Mouse (Mus musculus) v-Abl transformed pro-B cells (cell line): ENCODE measurements around the gene Sgms1.
"Not testable (repeated sequence)": the region's sequence is repeated elsewhere in the genome, so short reads cannot be mapped to it uniquely, and the experiment has no call there.

Experiments used
- in situ Hi-C, 2 experiments: fragments of 400-800 bp; cut with MboI; formaldehyde crosslinking; loops; one replicate each; pipeline ENCODE4 v1.15.1; 2025; ENCODE audit not compliant: unreplicated experiment in 2 of 2

Gene Sgms1

GRCm38 (mm10) chr19:32332779-32333460, 56.6 kb downstream of the Sgms1 start:
- in situ Hi-C loops: loop anchor here (25.0 kb wide), 3 partner anchors 354 to 1646 kb away; no protein-coding TSS in a partner anchor

- in situ Hi-C loops: loop anchor here (25.0 kb wide), 3 partner anchors 357 to 1643 kb away; no protein-coding TSS in a partner anchor
Observed at GRCm38 (mm10) chr19:32330231-32330630, 59.3 kb downstream of the Sgms1 start.

DNA sequence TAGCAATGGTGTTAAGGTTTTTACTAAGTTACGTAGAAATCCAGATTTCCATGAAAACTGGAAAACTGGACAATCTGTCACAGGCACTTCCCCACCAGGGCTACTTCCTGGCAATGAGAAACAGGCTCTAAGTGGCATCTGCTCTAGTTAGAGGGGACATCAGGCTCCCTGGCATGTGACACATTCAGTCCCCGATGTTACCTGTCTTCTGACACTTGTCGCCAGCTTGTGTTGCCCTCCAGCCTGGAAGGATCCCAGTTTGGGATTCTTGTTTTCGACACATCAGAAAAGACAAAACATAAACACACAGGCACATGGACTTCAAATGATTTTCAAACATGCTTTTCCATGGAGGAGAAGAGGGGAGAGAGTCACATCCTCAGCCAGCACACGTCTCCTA, 60.0 kb downstream of the Sgms1 start:
- in situ Hi-C loops: loop anchor here (25.0 kb wide), 3 partner anchors 358 to 1642 kb away; no protein-coding TSS in a partner anchor

GRCm38 (mm10) chr19:32328089-32328828, 61.3 kb downstream of the Sgms1 start:
- in situ Hi-C loops: loop anchor here (25.0 kb wide), 3 partner anchors 359 to 1641 kb away; no protein-coding TSS in a partner anchor

DNA sequence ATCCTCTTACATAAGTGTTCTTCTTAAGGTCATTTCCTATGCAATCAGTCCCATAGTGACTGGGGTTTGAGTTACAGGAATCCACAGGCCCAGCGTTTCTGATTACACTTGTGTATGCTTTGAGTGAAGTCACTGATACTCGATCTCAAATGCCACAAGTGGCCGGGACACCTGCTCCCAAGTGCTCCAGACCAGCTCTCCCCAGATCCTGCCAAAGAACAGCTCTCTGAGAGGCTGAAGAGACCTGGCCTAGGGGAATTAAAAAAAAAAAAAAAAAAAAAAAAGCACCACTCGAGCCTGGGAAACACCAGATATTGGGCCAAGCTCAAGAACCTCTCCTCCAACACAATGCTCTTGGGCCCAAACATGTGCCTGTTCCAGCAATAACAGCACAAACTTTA, 62.9 kb downstream of the Sgms1 start:
- in situ Hi-C loops: loop anchor here (25.0 kb wide), 3 partner anchors 361 to 1639 kb away; no protein-coding TSS in a partner anchor

DNA sequence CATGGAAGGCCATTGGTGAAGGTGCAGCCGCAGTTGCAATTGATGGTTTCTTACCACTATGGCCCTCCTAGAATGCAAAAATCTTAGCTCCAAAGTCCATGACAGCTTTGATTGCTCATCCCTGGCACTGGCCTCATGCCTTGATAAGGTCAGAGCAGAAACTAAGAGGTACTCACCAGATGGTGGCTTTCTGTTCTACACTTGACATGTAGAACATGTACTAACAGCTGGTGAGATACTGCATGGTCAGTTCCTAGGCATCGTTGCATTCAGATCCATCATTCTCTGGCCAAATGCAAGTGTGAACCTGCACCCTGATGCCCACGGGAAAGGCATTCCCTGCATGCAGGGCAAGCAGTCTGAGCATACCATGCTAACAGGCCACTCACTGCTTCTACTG, 63.4 kb downstream of the Sgms1 start:
- in situ Hi-C loops: loop anchor here (25.0 kb wide), 3 partner anchors 361 to 1639 kb away; no protein-coding TSS in a partner anchor

DNA sequence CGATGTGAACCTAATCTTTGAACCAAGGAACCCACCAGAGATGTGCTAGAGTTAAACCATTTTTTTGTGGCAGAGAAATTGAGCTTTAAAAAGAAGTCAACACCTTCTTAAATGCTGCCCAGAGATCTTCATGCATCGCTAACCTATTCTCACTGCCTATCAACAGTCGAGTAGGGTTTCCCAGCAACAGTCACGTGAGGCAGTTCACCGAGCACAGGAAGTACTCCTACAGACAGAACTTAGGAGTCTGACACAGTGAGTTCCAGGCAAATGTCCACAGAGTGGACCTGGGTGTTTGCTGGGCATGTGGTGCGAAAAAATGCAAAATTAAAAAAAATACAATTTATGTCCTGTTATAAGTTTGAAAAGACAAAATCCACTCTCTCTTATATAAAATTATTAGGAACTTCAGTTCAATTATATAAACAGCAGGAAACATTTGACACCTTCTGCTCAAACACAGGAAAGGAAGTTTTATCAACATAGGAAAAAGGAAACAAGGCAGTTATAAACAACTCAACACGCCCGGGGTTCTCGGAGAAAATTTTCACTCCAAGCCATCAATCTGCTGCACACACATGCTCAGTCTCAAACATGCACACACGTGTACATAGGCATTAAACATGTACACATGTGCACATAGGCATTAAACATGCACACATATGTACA, 64.3 kb downstream of the Sgms1 start:
- in situ Hi-C loops: loop anchor here (25.0 kb wide), 3 partner anchors 362 to 1638 kb away; no protein-coding TSS in a partner anchor

- in situ Hi-C loops: loop anchor here (5.0 kb wide), 4 partner anchors 63 to 352 kb away; partner anchors contain the start of gene Sgms1 (in 1 of the 2)
Observed at GRCm38 (mm10) chr19:32324550-32324949, 65.0 kb downstream of the Sgms1 start.

DNA sequence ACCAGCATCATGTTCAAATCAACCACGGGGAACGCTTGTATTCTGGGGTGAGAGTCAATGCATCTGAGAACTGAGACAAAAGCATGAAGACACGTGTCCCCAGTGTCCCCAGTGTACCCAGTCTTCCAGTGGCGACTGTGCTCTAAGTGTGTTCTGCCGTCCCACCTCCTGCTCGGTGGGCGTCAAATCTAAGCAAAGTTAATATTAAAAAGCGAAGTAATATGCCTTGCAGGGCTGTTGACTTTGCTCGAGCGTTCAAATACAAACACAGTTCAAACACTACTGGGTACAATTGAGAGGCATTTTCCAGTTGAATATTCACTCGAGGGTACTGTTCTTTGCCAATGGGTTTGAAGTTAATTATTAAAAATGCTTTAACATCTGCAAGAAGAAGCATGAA, 66.4 kb downstream of the Sgms1 start:
- in situ Hi-C loops: loop anchor here (5.0 kb wide), 4 partner anchors 64 to 351 kb away; partner anchors contain the start of gene Sgms1 (in 1 of the 2)

DNA sequence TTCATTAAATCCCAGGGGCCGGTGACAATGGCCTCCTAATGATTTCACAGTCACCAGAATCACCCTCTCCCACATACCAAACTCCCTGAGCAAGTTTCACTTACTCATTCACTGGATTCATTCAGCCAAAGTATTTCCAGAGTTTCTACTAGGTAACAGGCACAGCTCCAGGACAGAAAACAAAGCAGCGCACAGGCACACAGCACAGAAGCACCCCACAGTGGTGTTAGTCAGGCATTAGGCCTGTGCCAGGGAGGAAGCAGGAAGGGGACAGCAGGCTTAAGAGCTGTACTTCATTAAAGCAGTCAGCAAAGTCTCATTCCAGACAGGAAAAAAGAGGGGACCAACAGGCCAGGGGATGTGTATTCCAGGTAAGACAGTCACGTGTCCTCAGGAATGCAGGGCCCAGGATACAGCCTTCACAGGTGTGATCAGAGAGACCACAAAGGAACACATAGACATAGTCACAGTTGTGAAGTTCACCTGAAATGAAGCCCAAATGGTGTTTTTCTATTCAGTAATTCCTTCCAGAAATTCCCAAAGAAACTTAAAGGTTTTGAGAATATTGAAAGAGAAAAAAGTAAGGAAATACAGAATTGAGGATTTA, 67.0 kb downstream of the Sgms1 start:
- in situ Hi-C loops: loop anchor here (5.0 kb wide), 4 partner anchors 65 to 350 kb away; partner anchors contain the start of gene Sgms1 (in 1 of the 2)

DNA sequence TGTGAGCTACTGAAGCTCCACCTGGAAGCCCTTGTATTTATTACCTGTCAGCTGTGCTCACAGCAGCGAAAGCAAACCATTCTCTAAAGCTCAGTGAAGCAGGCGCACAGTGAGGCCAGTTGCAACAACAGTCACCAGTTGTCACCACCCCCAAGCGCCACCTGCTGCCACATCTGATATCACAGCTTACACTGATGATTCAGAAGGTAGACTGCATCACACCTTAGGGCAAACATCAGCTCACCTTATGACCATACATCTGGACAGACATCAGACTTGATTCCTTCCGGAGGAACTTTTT, 69.2 kb downstream of the Sgms1 start:
- in situ Hi-C loops: loop anchor here (5.0 kb wide), 4 partner anchors 67 to 348 kb away; partner anchors contain the start of gene Sgms1 (in 1 of the 2)

- in situ Hi-C loops: loop anchor here (5.0 kb wide), 4 partner anchors 68 to 347 kb away; partner anchors contain the start of gene Sgms1 (in 1 of the 2)
Observed at GRCm38 (mm10) chr19:32319531-32320365, 69.8 kb downstream of the Sgms1 start.

DNA sequence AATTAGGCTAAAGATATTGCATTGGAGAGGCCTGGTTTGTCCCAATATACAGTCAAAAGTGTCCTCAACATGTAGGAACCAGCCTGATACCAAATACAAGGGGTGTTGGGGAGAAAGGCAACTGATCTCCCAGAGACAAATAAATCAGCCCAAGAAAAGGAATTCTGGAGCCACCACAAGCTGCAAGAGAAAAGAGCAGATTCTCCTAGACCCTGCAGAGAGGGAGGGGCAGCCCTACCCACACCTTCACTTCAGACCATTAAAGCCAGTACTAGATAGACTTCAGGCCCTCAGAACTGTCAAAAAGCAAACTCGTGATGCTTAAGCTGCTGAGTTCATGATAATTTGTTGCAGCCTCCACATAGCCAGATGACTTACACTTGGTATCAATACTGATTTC, 70.5 kb downstream of the Sgms1 start:
- in situ Hi-C loops: no loop called here

GRCm38 (mm10) chr19:32317347-32317746, 72.2 kb downstream of the Sgms1 start:
- in situ Hi-C loops: not testable (repeated sequence)

DNA sequence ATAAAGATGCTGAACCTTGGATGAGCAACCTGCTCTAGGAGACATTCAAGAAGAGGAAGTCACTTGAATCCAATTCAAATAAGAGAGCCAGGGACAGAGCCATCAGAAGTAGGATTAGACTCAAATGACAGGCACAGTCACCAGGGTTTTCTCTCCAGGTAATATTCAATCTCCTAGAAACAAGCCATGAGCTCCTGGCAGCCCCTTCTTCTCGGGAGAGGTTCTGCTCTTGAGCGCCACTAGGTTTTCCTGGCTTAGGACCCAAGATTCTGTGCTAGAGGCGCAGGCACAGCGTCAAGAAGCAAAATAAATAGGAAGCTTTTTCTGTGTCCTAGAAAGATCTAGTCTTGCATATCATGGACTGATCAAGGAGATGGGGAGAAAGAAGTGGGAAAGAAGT, 76.2 kb downstream of the Sgms1 start:
- in situ Hi-C loops: loop anchor here in 1 of 2 experiments (5.0 kb wide), 1 partner anchor 336 kb away; no protein-coding TSS in a partner anchor

GRCm38 (mm10) chr19:32311762-32312161, 77.8 kb downstream of the Sgms1 start:
- in situ Hi-C loops: loop anchor here in 1 of 2 experiments (5.0 kb wide), 1 partner anchor 334 kb away; no protein-coding TSS in a partner anchor

- in situ Hi-C loops: loop anchor here in 1 of 2 experiments (5.0 kb wide), 1 partner anchor 334 kb away; no protein-coding TSS in a partner anchor
Observed at GRCm38 (mm10) chr19:32311063-32311462, 78.5 kb downstream of the Sgms1 start.

GRCm38 (mm10) chr19:32310483-32310882, 79.0 kb downstream of the Sgms1 start:
- in situ Hi-C loops: loop anchor here in 1 of 2 experiments (5.0 kb wide), 1 partner anchor 333 kb away; no protein-coding TSS in a partner anchor

DNA sequence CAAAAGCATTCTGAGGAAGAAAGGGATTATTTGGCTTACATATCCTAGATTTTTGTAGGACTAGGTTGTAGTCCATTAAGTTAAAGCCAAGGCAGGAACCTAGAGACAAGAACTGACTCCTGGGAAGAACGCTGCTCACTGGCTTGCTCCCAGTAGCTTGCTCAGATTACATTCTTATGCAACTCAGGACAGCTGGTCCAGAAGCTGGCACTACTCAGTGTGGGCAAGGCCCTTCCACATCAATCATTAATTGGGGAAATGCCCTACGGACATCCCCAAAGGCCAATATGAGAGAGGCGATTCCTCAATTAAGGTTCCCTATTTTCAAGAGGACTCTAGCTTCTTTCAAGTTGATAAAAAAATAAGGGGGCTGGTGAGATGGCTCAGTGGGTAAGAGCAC, 80.2 kb downstream of the Sgms1 start:
- in situ Hi-C loops: loop anchor here in 1 of 2 experiments (5.0 kb wide), 1 partner anchor 37 kb away; no protein-coding TSS in a partner anchor
